Mouse (Mus musculus): ENCODE data around the gene Sorbs1. TPM values are rescaled to one million over a fixed set of nuclear protein-coding genes. Genes with fewer than 3 reads are reported as not detected.
A peak's percentile ranks its signal among the peaks of the same experiment; 100 is the strongest.

The Sorbs1 gene
- total RNA-seq, 1 experiment from 2014 or later, result 5.8 TPM

DNA sequence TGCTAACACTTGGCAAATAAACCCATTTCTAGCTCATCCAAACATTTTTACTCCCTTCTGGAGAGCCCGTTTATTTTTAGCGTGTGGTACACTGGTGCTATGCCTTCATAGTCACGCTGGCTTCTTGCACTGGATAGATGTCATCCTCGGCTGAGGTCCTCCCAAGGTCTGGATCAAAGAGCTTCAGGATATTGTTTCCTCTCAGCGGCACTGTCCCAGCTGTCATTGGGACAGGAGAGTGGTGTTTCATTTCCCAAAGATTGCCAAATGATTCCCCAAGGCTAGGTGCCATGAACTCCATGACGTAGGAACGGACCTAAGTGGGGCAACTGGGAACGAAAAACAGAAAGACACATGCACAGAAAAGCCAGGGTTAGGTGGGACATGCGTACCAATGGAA lies 225.2 kb downstream of the Sorbs1 start:
- no peak for ATAC-seq (replicated peaks; ENCODE audit: low read depth, poor library complexity, severe bottlenecking)

DNA sequence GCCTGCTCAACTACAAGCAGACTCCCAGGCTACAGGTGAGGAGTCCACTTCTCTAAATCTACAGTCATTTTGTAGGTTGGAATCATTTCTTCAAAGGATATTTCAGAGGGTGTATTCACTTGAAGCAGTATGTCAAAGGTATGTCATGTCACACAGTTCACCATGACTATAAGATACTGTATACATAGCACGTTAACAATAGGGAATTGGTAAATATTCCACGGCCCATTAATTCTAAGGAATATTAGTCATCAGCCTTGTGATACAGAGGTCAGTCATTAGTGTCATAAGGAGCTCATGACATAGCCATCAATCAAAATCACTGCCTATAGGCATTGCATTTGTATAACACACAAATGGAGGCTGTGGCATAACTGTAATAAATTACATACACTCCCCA lies 228.9 kb downstream of the Sorbs1 start:
- ATAC-seq (replicated peaks; ENCODE audit: low read depth, poor library complexity, severe bottlenecking), result no peak

- no peak for ATAC-seq (replicated peaks; ENCODE audit: low read depth, poor library complexity, severe bottlenecking)
Measured at GRCm38 (mm10) chr19:40283415-40283814, 230.2 kb downstream of the Sorbs1 start.

DNA sequence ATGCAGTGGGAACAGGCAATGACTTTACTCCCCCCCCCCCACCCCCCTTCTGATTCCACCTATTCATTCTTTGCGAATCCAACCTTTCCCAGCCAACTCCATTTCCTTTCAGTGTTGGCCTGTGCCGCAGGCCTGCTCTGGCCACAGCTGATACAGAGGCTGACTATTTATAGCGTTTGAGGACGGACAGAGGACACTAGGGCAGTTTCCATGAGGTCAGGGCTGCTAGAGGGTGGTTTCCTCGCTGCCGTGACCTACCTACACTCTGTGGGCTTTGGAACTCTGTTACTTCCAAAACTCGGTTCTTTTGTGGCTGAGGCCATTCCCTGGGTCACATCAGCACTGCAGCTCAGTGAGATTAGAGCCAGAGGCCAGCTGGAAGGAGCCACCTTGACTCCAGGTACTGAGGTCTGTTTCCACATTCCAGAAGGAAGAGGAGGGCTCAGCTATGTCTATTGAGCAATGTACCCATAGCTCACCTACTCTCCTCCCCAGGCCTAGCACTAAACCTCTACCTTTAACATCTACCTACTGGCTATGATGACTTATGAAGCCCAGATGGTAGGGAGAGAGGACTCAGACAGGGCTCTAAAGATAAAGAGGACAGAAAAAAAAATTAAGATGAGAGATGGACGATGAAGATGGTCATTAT lies 235.1 kb downstream of the Sorbs1 start:
- no peak for ATAC-seq (replicated peaks; ENCODE audit: low read depth, poor library complexity, severe bottlenecking)

DNA sequence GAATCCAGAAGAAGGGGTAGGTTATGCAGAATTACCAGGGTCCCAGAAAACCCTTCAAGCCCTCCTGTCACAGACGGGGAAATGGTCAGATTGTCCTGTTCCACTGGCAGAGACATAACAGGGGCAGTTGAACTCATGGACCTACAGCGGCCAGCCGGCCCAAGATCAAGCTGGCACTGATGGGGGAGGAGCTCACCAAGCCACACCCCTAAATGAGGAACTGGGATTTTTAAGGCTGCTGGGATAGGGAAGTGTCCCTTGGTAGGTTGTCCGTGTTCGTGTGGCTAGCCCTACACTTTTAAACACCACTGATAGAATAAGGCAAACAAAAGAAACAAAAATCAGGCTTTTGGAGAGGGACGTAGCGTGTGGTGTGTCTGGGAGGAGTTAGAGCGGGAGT lies 236.1 kb downstream of the Sorbs1 start:
- ATAC-seq (replicated peaks; ENCODE audit: low read depth, poor library complexity, severe bottlenecking), result peak; percentile 67

DNA sequence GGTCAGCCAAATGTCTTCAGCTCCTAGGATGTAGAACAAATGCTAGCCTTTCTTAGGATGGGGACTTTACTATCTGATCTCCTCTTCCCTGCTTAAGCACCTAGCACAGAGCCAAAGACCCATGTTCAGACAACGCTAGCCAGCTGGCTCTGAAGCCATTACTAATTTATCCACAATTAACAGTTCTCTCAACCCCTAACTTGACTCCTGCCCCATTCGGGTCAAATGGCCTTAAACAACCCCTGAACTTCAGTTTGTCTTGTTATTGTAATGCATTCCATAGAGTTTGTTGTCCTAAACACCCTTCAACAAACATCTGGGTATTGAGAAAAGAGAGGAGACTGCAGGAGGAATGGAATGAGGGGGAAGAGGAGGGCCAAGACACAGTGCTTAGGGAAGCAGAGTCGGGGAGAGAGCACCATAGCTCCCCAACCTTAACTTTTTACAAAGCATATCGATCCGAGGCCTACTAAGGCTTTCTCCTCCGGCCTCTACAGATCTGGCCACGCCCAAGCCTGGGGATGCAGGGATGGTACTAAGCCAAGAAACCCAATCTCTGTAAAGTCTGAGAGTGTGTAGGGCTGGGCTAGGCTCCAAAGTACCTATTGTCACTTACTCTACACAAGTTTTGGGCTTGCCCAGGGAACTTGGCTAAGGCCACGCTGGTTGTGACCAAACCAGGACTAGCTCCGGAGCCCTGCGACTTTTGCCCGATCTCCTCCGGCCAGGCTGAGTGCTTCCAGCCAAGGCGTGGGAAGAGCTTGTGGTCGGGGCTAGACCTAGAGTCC lies 238.0 kb downstream of the Sorbs1 start:
- ATAC-seq (replicated peaks; ENCODE audit: low read depth, poor library complexity, severe bottlenecking), result no peak

- ATAC-seq (replicated peaks; ENCODE audit: low read depth, poor library complexity, severe bottlenecking), result no peak
Measured at GRCm38 (mm10) chr19:40272674-40273073, 240.9 kb downstream of the Sorbs1 start.

DNA sequence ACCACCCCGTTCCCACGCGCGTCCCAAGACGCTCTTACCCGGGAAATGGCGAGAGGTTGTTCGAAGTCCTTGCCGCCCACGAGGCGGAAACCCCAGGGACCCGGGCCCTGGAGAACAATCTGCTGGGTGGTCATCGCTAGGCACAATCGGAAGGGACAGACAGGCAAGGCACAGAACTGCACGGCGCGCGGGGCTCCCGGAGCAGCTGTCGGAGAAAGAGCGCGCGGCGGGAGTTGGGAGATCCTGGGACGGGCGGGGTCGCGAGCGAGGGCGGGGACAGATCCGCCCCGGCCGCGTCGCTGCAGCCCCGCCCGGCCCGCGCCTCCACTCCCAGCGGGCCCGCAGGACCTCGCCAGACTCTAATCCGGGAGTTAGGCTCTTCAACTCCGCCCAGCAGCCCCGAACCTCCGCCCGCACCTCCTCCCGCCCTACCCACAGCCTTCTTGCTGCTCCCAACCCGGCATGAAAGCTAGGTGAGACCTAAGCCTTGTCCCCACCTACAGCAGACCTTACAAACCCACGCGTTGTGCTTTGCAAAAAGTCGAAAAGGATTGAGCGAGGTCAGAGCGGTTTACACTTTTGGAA lies 242.2 kb downstream of the Sorbs1 start, which contains the start of gene Pdlim1:
TSS of gene Pdlim1 (minus strand) at position 535 of the 585 bp plus-strand sequence.
- peak; percentile 52 for ATAC-seq (replicated peaks; ENCODE audit: low read depth, poor library complexity, severe bottlenecking)

DNA sequence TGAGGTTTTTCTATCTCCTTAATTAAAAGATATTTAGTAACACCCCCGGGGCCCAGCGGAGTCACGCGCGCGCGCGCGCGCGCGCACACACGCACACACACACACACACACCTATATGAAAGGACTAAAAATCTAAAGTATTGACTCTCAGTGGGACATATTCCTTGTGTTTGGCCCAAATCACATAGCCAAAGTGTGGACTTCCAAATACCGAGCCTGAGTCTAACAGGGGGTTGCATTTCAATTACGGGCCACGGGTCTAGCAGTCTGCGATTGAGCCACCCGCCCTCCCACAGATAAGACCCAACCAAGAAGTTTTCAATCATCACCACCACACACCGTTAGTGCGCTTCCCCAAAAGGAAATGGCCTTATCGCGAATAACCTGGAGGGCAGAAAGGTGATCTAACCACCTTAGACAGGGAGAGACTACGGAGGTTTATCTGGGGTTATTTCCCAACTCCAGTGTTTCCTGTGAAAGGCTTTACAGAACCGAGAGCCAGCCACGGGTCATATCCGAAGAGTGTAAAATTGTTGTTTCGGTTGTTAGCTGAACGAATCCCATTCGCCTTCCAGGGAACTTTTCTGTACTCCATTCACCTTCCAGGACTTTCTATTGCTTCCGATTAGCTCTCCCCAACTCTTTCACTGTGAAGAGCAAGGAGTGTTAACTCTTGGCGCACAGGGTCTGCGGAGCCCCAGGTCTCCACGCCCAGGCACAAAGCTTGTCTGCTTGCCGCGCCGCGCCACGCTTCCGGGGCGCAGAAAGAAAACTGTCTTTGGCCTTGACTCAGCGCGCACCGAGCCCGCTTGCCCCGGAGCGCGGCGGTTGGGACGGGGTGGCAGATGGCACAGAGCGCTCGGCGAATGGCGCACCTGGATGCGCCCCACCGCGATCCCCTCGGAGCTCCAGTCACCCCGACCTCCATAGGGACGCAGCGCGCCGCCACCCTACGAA lies 242.9 kb downstream of the Sorbs1 start:
- peak; percentile 15 for ATAC-seq (replicated peaks; ENCODE audit: low read depth, poor library complexity, severe bottlenecking)

- no peak for ATAC-seq (replicated peaks; ENCODE audit: low read depth, poor library complexity, severe bottlenecking)
Measured at GRCm38 (mm10) chr19:40269526-40269925, 244.1 kb downstream of the Sorbs1 start.

- ATAC-seq (replicated peaks; ENCODE audit: low read depth, poor library complexity, severe bottlenecking), result no peak
Measured at GRCm38 (mm10) chr19:40268493-40268892, 245.1 kb downstream of the Sorbs1 start.

DNA sequence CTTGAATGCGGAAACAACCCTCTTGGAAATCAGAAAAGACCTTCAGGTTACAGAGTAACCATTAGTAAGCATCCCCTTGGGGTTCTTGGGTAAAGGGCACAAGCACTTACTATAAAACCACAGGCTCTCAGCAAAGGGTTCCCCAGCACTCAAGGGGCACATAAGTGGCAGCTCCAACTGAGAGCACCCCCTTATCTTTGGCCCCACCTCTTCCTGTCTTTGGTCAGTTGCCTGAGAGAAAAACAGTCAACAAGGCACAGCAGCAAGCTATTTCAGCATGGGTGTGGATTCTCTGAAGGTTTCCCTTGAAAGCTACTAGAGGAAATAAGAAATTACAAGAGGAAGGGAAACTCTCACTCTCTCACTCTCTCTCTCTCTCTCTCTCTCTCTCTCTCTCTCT lies 246.2 kb downstream of the Sorbs1 start:
- ATAC-seq (replicated peaks; ENCODE audit: low read depth, poor library complexity, severe bottlenecking), result peak; percentile 79

- ATAC-seq (replicated peaks; ENCODE audit: low read depth, poor library complexity, severe bottlenecking), result no peak
Measured at GRCm38 (mm10) chr19:40259485-40259884, 254.1 kb downstream of the Sorbs1 start.

DNA sequence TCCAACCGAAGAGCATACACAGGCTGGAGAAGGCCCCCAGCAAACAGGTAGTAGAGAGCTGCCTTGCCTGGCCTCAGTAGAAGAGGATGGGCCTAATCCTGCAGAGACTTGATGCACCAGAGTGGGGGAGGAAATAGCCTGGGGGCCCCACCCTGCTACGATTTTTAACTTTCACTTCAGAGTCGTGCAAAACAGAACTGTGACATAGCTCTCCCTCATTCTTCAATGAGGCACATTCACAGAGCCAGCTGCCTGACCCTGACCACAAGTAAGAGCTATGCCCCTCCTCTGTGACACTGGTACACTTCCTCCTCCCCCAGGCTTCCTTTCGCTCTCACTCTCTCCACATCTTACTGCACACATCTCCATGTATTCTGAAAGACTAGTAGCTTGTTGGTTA lies 256.2 kb downstream of the Sorbs1 start:
- peak; percentile 96 for ATAC-seq (replicated peaks; ENCODE audit: low read depth, poor library complexity, severe bottlenecking)

- ATAC-seq (replicated peaks; ENCODE audit: low read depth, poor library complexity, severe bottlenecking), result no peak
Measured at GRCm38 (mm10) chr19:40256376-40257050, 257.1 kb downstream of the Sorbs1 start.

DNA sequence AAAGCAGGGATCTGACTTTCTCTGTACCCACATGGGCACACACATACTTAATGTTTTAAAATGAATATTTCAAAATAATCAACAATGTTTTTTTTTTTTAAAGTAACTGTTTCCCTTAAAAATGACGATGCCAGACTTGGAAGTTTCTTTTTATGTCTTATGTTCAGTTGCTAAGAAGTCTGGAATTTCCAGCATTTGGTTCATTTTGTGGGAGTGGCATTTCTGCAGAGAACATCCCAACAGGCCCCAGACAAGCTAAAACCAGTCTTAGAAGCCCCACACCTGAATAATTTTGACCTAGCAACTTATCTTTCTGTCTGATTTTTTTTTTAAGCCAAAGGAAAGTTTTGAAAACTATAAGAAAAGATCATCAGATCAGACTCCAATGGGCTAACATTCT lies 258.0 kb downstream of the Sorbs1 start:
- ATAC-seq (replicated peaks; ENCODE audit: low read depth, poor library complexity, severe bottlenecking), result no peak

DNA sequence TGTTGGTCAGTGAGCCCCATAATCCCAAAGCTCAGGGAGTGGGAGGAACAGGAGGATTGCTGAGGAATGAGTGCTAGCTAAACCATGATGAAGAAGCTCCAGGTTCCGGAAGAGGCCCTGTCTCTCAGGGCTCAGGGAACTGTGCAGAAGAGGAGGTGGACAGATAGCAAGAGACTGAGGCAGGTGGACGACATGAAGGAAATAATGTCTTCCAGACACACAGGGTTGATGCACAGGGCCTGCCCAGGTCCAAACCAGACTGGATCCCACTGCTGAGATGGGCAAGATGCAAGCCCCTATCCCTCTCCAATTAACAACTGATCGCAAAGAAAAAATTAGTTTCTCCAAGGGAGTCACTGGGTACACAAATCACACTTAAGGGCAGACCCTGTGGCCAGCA lies 258.8 kb downstream of the Sorbs1 start:
- ATAC-seq (replicated peaks; ENCODE audit: low read depth, poor library complexity, severe bottlenecking), result no peak

GRCm38 (mm10) chr19:40253768-40254167 lies 259.8 kb downstream of the Sorbs1 start:
- ATAC-seq (replicated peaks; ENCODE audit: low read depth, poor library complexity, severe bottlenecking), result no peak

DNA sequence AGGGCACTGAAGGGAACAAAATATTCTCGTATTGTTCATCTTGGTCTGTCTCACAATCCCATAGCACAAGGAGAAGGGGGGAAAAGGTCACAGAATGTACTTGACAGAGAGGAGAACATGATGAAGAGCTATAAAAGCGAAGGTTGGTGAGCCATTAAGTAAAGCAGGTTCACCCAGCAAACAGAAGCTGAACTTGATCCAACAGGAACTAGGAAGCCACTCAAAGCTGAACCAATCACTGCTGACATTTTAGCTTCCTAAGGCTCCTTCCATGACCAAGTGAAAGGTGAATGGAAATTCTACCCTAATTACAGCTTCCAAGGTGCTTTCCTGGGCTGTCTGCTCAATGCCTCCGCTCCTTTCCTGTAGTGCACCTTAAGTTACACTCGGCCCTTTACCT lies 262.5 kb downstream of the Sorbs1 start:
- no peak for ATAC-seq (replicated peaks; ENCODE audit: low read depth, poor library complexity, severe bottlenecking)

GRCm38 (mm10) chr19:40249352-40249751 lies 264.2 kb downstream of the Sorbs1 start:
- ATAC-seq (replicated peaks; ENCODE audit: low read depth, poor library complexity, severe bottlenecking), result peak; percentile 65

All from common myeloid progenitor, adult 5-6 weeks (primary cell).